Mouse (Mus musculus) R1 (cell line): Measurements from ENCODE around the gene Eif1.
"Not testable (repeated sequence)": the region's sequence is repeated elsewhere in the genome, so short reads cannot be mapped to it uniquely, and the experiment has no call there.

Experiments used
- DNase-seq: peaks from one replicate; pipeline ENCODE4 v3.0.0-alpha.2; 2018; ENCODE audit warnings: low read depth, low spot score

The Eif1 gene

DNA sequence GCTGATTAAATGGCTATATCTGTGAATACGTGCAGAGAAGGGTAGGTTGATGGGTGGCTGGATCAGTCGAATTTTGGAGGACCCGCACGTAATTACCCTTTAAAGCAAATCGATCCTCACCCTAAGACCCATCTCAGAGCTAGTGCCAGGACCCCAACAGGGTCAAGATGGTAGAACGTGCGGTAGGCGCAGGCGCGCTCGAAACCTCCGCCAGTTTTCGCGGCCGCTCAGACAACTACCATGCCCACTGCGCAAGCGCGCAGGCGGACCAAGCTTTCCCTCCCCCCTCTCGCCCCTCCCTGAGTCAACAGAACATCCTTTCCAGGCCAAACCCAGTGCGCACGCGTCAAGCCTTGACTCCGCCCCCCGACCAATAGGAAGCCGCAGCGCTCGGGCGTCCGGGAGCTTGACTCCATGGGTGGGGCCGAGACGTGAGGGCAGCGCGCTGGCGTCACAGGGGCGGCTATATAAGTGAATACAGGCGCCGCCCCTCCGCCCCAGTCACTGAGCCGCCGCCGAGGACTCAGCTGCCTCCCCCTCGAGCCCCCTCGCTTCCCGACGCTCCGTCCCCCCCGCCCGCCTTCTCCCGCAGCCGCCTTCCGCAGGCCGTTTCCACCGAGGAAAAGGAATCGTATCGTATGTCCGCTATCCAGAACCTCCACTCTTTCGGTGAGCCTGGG, at the start of gene Eif1:
Eif1 (plus strand) TSS at position 394 of the 680 bp plus-strand sequence.
- DNase-seq, result peak; percentile 100

GRCm38 (mm10) chr11:100271878-100272277, 47.8 kb upstream of the Eif1 start:
- no peak for DNase-seq

GRCm38 (mm10) chr11:100274719-100275118, 45.0 kb upstream of the Eif1 start:
- DNase-seq, result peak; percentile 96

- DNase-seq, result peak; percentile 95
These were observed 44.2 kb upstream of the Eif1 start for GRCm38 (mm10) chr11:100275466-100275865.

DNA sequence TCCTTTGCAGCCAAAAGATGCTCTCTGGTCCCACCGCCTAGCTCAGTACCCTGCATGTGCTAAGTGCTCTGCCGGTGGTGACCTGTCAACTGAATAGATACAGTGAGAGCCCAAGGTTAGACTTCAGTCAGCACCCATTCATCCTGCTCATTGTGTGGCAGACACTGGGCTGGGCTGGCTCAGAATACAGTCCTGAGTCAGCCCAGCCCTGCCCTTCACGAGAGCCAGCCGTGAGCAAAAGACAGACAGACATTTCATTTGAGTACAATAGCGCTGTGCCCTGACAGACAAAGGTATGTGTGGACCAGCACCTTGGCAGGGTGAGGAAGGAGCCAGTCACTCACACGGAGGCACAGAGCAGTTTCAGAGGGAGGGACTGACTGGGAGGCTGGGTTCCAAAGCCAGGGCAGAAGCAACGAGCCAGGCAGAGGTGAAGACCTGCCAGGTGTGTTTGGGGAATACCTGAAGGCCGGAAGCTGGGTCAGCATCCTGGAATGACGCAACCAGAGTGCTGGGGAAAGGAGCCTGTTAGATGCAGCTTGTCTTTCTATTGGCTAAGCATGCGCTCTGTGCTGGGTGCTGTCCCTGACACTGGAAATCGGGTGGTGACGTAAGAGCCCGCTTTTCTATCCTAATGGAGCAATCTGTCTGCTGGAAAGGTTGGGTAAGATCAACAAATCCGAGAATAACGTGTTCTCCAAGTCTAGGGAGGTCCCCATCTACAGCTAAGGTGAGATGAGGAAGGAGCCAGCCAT, 41.8 kb upstream of the Eif1 start:
- DNase-seq, result peak; percentile 69

DNA sequence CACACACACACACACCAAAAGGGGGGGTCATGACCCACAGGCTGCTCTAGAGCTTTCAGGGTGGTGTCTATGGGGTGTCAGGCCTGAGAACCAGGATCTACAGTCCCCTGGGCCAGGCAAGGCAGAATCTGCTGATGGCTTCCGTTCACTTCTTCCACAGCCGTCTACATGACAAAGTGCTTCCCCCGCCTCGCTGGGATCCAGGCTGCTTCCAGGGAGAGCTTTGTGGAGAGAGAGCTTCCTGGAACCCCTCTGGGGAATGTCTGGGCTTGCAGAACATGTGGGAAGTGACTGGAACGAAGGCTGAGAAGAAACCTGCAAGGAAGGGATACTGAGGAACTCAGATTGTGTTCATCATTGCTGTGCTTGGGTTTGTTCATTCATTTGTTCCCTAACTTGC, 40.9 kb upstream of the Eif1 start:
- peak; percentile 70 for DNase-seq

DNA sequence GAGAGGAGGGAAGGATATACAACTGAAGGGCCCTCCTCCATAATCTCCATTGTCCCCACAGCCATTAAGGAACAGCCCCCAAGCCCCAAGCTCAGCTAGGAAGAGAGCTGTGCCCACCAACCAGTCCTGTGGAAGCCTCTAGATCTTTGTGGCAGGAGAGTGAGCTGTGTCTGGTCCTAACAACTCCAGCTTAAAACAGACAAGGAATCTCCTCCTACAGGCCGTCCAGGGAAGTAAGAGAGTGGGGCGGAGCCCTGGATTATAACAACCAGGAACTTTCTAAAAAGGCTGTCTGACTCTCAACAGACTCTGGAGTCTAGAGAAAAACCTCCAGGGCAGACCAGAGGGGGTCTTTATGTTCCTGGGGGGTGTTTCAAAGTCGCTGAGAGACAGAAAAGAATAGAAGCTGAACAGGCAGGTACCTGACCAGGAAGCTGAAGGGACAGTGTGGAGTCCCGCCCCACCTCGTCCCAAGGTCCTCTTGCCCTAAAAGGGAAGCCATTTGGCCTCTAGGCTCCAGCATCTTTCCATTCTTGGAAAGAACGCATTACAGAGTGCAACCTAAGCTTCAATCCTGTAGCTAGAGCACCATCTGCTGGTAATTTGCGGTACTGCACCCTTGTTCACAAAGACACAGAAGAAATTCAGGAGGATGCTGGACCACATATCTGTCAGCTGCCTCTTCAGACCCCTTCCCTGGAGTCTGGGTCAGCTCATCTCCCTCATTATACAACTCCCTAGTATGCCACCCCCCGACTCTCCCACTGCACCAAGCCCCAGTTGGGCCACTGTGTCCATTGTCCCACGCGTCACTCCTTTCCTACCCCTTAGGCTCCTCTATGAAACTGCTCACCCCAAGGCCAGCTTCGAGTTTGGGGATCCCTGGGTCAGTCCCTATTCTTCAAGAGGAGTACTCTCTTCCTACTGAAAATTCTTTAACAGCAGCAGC, 37.8 kb upstream of the Eif1 start:
- DNase-seq, result peak; percentile 93

DNA sequence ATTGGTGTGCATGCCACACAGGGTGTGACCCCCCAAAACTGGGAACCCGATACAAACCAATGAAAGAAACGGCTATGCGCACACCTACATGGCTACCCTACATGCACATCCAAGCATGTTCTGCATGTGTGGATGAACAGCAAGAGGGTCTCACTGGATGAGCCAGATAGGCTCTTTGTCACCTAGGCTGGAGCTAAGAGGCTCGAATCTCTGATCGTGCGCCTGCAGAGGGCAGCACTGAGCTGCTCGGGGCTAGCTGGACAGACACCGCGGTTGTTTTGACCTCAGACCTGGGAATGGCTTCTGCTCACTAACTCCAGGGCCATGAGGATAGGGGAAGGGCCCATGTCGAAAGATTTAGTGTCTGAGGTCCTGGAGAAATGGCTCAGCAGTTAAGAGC, 37.1 kb upstream of the Eif1 start:
- DNase-seq, result peak; percentile 85

DNA sequence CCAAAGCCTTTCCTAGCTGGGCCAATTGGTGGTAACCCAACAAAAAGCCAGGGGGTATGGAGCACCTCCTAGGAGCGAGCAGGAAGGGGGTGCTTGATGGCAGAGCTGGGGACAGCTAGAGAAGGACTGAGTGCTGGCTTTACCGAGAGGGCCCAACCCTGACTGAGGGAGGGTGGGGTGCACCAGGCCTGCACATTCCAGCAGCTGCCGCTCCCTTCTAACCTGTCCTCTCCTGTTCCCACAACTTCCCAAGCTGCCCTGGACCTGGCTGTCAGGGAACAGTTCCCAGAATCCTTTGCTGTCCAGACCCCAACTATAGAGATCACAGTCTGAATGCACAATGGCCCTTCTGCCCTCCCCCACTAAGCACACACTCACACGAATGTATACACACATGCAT, 34.7 kb upstream of the Eif1 start:
- DNase-seq, result peak; percentile 84

DNA sequence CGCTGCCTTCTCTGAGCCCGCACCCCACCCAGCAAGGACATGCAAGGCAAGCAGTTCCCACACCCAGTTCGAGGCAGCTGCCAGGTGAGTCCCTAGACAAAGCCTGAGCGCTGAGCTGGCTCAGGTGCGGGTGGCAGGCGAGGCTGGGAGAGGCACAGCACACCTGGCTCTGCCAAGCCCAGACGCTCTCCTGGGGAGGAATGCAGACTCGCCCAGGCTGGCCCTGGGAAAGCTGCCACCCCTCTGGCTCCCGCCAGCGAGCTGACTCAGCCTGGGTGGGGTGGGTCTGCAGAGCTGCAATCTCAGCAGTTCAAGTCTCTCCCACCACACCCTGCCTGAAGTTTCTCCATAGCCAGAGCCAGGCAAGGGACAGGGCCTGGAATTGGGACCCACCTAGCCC, 32.7 kb upstream of the Eif1 start:
- DNase-seq, result no peak

DNA sequence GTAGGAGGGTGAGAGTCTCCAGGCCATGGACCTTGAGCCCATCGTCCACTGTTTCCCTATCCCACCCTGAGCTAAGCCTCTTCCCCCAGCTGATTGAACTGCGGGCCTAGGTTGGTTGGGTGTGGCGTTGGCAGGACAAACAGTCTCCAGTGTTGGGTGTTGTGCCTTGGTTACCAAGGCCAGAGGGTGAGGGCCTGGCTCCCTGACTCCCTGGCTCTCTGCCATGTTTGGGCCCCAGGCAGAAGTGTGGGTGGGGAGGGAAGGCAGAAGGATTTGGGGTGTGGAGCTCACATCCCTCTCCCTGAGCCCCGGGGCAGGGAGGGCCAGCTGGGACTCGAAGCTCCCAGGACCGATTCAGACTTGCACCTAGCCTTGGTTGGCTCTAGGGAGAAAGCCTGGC, 30.7 kb upstream of the Eif1 start:
- DNase-seq, result no peak

- no peak for DNase-seq
These were observed 29.4 kb upstream of the Eif1 start for GRCm38 (mm10) chr11:100290235-100290634.

DNA sequence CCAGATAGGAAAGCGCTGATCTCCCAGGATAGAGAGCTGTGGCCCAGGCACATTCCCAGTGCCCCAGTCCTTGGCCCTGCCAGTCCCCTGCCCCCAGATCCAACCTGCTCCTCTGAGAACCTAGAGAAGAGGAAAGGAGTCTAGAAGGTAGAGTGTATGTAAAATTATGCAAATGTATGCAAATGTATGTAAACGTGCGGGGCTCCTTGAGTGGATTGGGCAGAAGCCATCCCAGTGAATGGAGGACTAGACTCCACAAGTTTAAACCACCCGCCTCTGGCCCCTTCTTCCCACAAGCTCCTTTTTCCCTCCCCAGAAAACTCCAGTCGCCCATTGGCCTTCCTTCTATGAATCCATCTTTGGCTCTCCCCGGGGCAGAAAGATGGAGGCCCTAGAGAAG, 26.8 kb upstream of the Eif1 start:
- no peak for DNase-seq

DNA sequence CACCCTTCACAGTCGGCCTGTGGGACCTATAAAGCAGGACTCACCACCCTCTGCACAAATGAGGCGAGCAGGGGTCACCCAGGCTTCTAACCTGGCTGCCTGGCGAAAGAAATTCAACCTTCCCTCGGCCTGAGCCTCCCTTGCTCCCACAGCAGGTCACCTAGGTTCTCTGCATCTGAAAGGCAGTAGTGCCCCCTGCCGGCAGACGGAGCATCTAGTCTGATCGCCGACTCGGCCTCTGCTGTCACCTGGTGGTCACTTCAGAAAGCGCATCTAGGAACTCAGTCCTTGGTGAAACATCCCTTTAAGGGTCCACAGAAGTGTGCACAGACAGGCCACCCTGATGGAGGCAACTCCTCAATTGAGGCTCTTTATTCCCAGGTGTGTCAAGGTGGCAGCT, 24.4 kb upstream of the Eif1 start:
- peak; percentile 90 for DNase-seq

GRCm38 (mm10) chr11:100297801-100298200, 21.9 kb upstream of the Eif1 start:
- peak; percentile 78 for DNase-seq

GRCm38 (mm10) chr11:100298274-100299036, 21.2 kb upstream of the Eif1 start:
- peak; percentile 77 for DNase-seq

- peak; percentile 74 for DNase-seq
These were observed 19.4 kb upstream of the Eif1 start for GRCm38 (mm10) chr11:100300293-100300692.

DNA sequence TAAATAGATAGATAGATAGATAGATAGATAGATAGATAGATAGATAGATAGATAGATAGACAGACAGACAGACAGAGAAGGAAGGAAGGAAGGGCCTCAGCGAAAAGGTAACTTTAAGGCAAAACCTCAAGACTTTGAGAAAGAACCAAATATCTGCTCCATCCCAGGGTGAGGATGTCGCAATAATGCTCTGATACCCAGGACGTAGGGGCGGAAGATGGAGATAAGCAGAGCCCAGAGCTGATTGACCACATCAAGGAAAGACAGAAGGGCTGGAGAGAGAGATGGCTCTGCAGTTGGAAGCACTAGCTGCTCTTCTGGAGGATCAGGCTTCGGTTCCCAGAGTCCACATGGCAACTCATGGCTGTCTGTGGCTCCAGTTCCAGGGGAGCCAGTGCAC, 18.4 kb upstream of the Eif1 start:
- DNase-seq, result no peak

GRCm38 (mm10) chr11:100307900-100308299, 11.8 kb upstream of the Eif1 start:
- peak; percentile 83 for DNase-seq

DNA sequence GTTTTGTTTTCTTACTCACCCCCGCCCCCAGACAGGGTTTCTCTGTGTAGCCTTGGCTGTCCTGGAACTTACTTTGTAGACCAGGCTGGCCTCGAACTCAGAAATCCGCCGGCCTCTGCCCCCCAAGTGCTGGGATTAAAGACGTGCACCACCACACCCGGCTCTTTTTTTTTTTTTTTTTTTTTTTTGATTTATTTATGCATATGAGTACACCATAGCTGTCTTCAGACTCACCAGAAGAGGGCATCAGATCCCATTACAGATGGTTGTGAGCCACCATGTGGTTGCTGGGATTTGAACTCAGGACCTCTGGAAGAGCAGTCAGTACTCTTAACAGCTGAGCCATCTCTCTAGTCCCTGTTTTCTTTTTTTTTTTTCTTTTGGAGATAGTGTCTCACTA, 11.0 kb upstream of the Eif1 start:
- DNase-seq, result not testable (repeated sequence)

DNA sequence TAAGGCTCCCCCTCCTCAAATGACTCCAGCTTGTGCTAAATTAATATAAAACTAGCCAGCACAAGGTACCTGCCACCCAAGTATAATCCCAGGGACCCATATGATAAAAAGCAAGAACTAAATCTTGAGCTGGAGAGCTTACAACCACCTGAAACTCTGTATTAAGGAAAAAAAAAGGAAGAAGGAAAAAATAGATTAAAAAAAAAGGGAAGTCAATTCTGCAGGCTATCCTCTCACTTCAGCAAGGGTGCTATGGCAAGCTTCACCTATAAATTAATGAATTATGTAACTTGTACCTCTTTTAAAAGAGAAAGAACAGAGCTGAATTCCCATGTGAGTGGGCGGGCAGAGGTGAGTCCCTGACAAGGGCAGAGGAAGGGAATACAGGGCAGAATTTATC, 8.0 kb upstream of the Eif1 start:
- no peak for DNase-seq
